Mouse (Mus musculus): ENCODE data around the gene Asic3.

DNA sequence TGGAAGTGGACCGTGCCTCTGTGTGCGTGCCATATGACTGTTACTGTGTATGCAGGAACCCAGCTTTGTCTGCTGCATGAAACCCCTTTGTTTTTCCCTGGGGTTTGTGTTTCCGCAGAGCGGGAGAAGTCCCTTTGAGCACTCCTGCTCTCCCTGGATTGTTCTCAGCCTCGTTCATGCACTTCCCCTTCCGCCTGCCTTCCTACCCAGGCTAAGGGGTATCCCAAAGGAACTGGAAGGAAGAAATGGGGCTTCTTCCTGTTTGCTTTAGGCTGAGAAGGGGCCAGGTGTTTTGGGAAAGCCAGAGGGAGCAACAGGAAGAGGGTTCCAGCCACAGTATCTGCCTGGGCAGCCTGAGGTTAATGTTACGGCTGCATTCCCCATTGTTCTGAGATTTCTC lies 42.4 kb downstream of the Asic3 start:
- TF ChIP-seq GATA1 (IDR thresholded peaks at IDR 0.05; ENCODE audit: borderline replicate concordance, low read length) (no peak), FLI1 (IDR thresholded peaks at IDR 0.05; ENCODE audit: low read length) (no peak)

Measured in megakaryocyte, embryonic 14.5 days (primary cell).